Mouse (Mus musculus) cerebellum, adult 2 months (tissue): ENCODE data around the gene Col5a2. TPM values are rescaled to one million over a fixed set of nuclear protein-coding genes. Genes with fewer than 3 reads are reported as not detected.

Source experiments
- DNase-seq, 2 experiments: peaks; one replicate each; pipeline ENCODE4 v3.0.0; 2021
- H3K27ac ChIP-seq: fragments of 200-500 bp; 2 replicates; pipeline ENCODE4 v1.5.1; 2012; ENCODE audit warnings: low read length, control low read depth, inconsistent platforms; ENCODE audit not compliant: insufficient read depth
- H3K27me3 ChIP-seq: fragments of 200-500 bp; 2 replicates; pipeline ENCODE4 v1.6.1; 2012; ENCODE audit warnings: inconsistent platforms, mild to moderate bottlenecking, low read length, moderate library complexity; ENCODE audit not compliant: control insufficient read depth, insufficient read depth
- H3K4me1 ChIP-seq: fragments of 200-500 bp; 2 replicates; pipeline ENCODE4 v1.6.1; 2011; ENCODE audit warnings: low read length; ENCODE audit not compliant: control insufficient read depth, insufficient read depth
- H3K4me3 ChIP-seq: fragments of 200-500 bp; replicated peaks from 2 replicates; pipeline ENCODE3; 2011; ENCODE audit warnings: mild to moderate bottlenecking, low read depth, low read length, control low read depth; ENCODE audit not compliant: insufficient read depth
- CTCF ChIP-seq: fragments of 200-500 bp; IDR thresholded peaks from 2 replicates; pipeline ENCODE4 v1.5.1; 2011; ENCODE audit warnings: low read depth, mild to moderate bottlenecking, control low read depth, low read length, moderate library complexity, borderline replicate concordance; ENCODE audit not compliant: insufficient read depth
- POLR2A ChIP-seq: fragments of 200-500 bp; IDR thresholded peaks from 2 replicates; pipeline ENCODE4 v1.6.1; 2011; ENCODE audit warnings: low read length, control low read depth, borderline replicate concordance; ENCODE audit not compliant: insufficient read depth
- WGBS: fragments of 180-500 bp; shearing (Covaris S2); methylation state at CpG from one replicate; pipeline ENCODE4 v1.1.7; 2018; 5-methylcytosine and 5-hydroxymethylcytosine counted together
- polyA plus RNA-seq: library from polyadenylated mRNA; depleted of rRNA; stranded (reverse); fragments of >200 nt; gene quantifications from 2 replicates; pipeline ENCODE4 v1.2.3, GENCODE M21; 2012

The Col5a2 gene
- polyA plus RNA-seq, 1 experiment, result 2.3 TPM

GRCm38 (mm10) chr1:45423915-45424314 is 79.2 kb downstream of the Col5a2 start:
- no peaks in the 10 kb centered on the region for H3K27me3 ChIP-seq
- no peaks in the 10 kb centered on the region for H3K4me1 ChIP-seq
- DNase-seq, result no peak
- no peak overlapping the region for H3K4me3 ChIP-seq
- TF ChIP-seq CTCF (no peak), POLR2A (no peak)
- no peak overlapping the region for H3K27ac ChIP-seq
- WGBS, result 53% methylated on average over 5 of the region's 5 CpGs

- TF ChIP-seq POLR2A, result no peak
- TF ChIP-seq CTCF, result no peak
- H3K4me3 ChIP-seq, result no peak overlapping the region
- H3K27me3 ChIP-seq, result no peaks in the 10 kb centered on the region
- DNase-seq, result no peak
- H3K4me1 ChIP-seq, result no peaks in the 10 kb centered on the region
- no peak overlapping the region for H3K27ac ChIP-seq
Observed at GRCm38 (mm10) chr1:45420554-45420953, 82.5 kb downstream of the Col5a2 start.

- DNase-seq, result no peak
- 69% methylated on average over 2 of the region's 2 CpGs for WGBS
- TF ChIP-seq POLR2A, result no peak
- TF ChIP-seq CTCF, result no peak
- Histone ChIP-seq H3K4me3 (no peak overlapping the region), H3K27ac (no peak overlapping the region), H3K4me1 (no peaks in the 10 kb centered on the region), H3K27me3 (no peaks in the 10 kb centered on the region)
Observed at GRCm38 (mm10) chr1:45419858-45420257, 83.2 kb downstream of the Col5a2 start.

GRCm38 (mm10) chr1:45381866-45382265 is 121.2 kb downstream of the Col5a2 start:
- no peak overlapping the region for H3K4me3 ChIP-seq
- H3K27me3 ChIP-seq, result no peaks in the 10 kb centered on the region
- 94% methylated on average over 2 of the region's 2 CpGs for WGBS
- no peak for DNase-seq
- no peak overlapping the region for H3K27ac ChIP-seq
- no peaks in the 10 kb centered on the region for H3K4me1 ChIP-seq
- no peak for TF ChIP-seq POLR2A

GRCm38 (mm10) chr1:45379992-45380690 is 122.9 kb downstream of the Col5a2 start:
- no peak for TF ChIP-seq POLR2A
- TF ChIP-seq CTCF, result no peak
- no peak overlapping the region for H3K4me3 ChIP-seq
- H3K4me1 ChIP-seq, result no peaks in the 10 kb centered on the region
- H3K27me3 ChIP-seq, result no peaks in the 10 kb centered on the region
- no peak for DNase-seq
- no peak overlapping the region for H3K27ac ChIP-seq
- WGBS, result 77% methylated on average over 7 of the region's 7 CpGs

DNA sequence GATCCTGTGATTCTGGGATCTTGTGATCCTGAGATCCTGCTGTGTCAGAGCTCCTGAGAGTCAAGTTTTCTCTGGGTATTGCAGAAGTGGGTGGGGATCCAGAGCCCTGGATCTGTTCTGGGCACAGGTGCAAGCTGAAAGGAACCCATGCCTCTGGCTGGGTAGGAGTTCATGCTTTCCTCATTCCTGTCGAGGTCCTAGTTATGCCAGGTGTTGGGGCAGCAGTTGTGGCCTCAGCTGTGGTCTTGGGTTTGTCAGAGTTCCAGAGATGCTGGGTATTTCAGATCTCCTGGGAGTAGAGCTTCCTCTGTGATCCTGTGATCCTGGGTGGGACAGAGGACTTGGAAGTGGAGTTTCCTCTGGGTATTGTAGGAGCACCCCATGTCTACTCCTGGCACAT is 137.7 kb downstream of the Col5a2 start:
- Histone ChIP-seq H3K4me1 (no peaks in the 10 kb centered on the region), H3K27me3 (no peaks in the 10 kb centered on the region)

DNA sequence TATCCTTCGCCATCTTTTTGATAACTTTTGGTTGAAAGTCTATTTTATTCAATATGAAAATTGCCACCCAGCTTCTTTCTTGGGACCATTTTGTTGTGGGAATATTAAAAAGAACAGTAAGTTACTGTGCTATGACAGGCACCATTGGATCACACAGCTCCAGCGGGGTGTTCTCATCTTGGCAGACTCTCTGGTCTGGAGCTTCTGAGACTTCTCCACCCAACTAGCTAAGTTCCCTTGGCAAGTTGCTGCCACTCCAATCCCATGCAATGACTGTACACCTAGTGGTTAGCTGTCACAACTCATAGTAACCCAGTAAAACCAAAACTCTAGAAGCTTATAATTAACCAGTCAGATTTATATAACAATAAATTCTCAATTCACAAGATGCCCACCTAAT is 139.8 kb downstream of the Col5a2 start:
- Histone ChIP-seq H3K4me3 (no peak overlapping the region), H3K4me1 (no peaks in the 10 kb centered on the region), H3K27ac (no peak overlapping the region), H3K27me3 (no peaks in the 10 kb centered on the region)
- DNase-seq, result no peak
- no peak for TF ChIP-seq CTCF
- TF ChIP-seq POLR2A, result no peak
- WGBS, result 88% methylated on average over 2 of the region's 2 CpGs

More for the DNA sequence above, 137.7 kb downstream of the Col5a2 start:
- H3K27ac ChIP-seq, result no peak overlapping the region
- 44% methylated on average over 1 of the region's 1 CpGs for WGBS
- TF ChIP-seq CTCF (no peak), POLR2A (no peak)
- no peak for DNase-seq
- H3K4me3 ChIP-seq, result no peak overlapping the region

DNA sequence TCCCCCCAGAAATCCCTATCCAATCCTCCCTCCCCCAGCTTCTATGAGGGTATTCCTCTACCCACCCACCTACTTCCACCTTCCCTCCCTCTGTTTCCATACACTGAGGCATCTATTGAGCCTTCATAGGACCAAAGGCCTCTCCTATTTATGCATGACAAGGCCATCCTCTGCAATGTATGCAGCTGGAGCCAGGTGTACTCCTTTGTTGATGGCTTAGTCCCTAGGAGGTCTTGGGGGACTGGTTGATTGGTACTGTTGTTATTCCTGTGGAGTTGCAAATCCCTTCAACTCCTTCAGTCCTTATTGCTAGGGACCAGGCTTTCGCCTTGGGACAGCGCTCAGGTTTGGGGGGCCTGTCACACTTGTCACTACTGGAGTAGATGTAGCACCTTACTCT is 143.4 kb downstream of the Col5a2 start:
- no peak for DNase-seq
- TF ChIP-seq POLR2A, result no peak
- no peak for TF ChIP-seq CTCF
- 71% methylated on average over 2 of the region's 2 CpGs for WGBS
- Histone ChIP-seq H3K27me3 (no peaks in the 10 kb centered on the region), H3K27ac (no peak overlapping the region), H3K4me1 (no peaks in the 10 kb centered on the region), H3K4me3 (no peak overlapping the region)

- Histone ChIP-seq H3K4me3 (no peak overlapping the region), H3K27ac (no peak overlapping the region), H3K27me3 (no peaks in the 10 kb centered on the region), H3K4me1 (no peaks in the 10 kb centered on the region)
- TF ChIP-seq POLR2A, result no peak
- TF ChIP-seq CTCF, result no peak
- 76% methylated on average over 2 of the region's 2 CpGs for WGBS
- no peak for DNase-seq
Observed at GRCm38 (mm10) chr1:45359147-45359546, 143.9 kb downstream of the Col5a2 start.
